Mouse (Mus musculus) naive thymus-derived CD4-positive, alpha-beta T cell, adult 2 months (primary cell): ENCODE measurements at regions not wholly inside any gene's neighbourhood (a gene's known extent, or its start where the extent isn't known, plus 50 kb on each side); places are given as distances from the start of the nearest gene placed in this dataset.

Source experiments
- DNase-seq: peaks from one replicate; pipeline ENCODE4 v3.0.0-alpha.2; 2011; ENCODE audit warnings: low read depth

- no peak for DNase-seq
Observed at GRCm38 (mm10) chrX:158920217-158920616, 289.9 kb upstream of the Rps6ka3 start.

GRCm38 (mm10) chrX:158921424-158921823 lies 288.7 kb upstream of the Rps6ka3 start:
- no peak for DNase-seq

DNA sequence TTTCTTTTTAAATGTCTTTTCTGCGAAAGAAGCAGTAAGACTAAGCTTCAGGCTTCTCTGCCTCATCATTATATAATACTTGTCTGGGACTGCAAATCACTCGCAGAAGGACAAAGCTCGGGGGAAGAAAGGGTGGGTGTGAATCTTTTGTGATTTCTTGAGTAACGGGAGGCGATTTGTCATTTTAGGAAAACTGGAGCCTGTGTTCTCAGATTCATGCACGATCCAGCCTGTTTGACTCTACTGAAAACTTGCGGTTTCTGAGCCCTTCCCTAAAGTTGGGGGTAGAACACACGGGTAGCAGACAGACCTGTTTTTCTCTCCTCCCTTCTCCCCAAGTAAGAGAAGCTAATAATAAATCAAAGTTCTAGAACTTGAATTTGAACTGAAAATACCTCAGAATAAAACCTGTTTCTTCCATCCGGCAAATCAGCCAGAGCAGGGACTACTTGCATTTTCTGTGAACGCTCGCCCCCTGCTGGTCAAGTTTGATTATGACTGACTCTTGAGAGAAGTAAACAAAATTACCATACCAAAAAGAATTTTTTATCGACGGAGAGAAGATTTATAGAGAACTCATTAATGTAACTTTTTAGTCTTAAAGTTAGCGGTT lies 288.2 kb upstream of the Rps6ka3 start:
- peak; percentile 69 for DNase-seq

DNA sequence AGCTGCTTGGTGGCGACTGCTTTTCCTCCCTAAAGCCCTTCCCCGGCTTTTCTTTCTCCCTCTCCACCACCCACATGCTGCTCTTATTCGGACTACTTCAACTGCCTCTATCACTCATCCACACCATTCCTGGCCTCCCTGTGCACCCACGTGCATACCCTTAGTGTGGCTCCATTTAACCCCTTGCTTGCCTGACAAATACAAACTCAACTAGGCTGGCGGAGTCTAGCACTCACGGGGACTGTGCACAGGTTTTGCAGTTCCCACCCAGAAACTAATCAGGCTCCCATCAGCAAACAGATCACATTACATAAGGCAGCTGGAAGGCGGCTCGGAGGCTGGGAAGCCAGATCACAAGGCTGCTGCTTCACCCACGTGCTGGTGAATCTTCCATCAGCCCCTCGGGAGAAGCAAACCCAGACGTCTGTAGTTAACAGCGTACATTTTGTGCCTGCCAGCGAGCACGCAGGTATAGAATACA lies 287.0 kb upstream of the Rps6ka3 start:
- DNase-seq, result no peak

GRCm38 (mm10) chrX:158923657-158924489 lies 286.2 kb upstream of the Rps6ka3 start:
- no peak for DNase-seq

DNA sequence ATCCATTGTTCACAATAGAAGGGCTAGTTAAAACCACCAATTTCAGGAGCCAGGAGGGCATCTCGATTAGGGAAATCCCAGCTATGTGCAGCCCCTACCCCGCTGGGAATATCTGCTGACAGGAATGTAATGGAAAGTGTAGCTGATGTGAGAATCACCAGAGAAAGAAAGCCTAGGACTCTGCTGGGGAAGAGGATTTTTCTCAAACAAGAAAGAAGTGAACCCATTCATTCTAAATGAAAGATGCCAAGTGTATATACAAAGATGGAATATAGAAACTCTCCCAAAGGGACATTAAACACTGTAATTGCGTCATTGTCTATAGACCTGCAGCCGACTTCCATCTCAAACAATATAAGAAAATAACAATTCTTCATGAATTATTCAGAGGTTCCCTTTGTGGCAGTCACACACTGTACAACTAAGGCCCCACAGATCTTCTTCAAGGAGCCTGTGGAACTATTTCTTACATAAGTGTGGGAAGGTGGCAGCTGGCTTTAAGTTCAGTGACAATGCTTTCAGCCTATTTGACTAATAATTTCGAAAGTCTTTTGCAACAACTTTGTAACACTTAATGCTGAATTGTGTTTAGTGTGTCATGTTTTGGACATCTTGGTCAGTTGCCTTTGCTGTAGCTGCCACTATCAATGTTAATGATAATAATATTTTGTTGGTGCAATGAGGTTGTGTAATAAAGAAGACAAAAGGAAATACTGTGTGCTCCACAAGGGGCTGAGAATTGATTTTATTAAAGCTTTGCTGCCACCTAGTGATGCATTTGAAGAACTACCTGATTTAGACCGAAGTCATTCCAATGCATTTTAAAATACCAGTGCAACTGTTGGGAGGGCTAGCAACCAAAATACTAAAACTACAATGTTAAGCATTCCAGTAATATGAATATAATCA lies 285.4 kb upstream of the Rps6ka3 start:
- peak; percentile 20 for DNase-seq

DNA sequence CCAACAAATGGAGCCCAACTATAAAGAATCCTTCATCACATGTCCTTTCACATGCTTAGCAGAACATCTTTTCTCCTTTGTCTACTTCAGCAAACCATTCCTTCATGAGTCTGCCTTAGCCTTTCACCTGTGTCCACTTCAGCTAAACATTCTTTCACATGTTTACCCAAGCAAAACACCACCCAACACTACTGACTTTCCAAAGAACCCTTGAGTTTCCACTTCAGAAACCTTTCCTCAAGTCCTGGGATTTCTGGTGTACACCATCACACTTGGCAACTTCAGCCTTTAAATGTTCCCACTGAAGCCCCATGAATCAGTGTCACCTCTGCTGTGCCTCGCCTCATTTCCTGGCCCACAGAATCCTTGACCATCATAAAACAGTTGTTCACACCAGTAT lies 278.2 kb upstream of the Rps6ka3 start:
- DNase-seq, result no peak

- DNase-seq, result no peak
Observed at GRCm38 (mm10) chrX:158947191-158947590, 262.9 kb upstream of the Rps6ka3 start.

DNA sequence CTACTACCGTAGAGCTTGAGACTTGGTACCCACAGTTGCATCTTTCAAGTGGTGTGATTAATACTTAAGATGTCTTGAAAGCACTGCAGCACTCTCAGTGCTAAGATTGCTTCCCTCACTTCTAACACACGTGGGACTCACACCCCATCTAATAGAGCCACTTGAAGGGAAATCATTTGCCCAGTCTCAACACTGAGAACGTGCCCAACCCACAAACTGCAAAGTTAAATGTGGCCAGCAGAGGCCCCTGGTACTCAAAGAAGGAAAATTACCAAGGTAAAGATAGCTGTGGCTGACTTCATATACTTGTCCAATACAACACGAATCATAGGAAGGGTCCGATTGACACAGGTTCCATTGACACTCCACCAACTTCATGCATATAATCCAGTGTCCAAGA lies 238.4 kb upstream of the Rps6ka3 start:
- peak; percentile 28 for DNase-seq

DNA sequence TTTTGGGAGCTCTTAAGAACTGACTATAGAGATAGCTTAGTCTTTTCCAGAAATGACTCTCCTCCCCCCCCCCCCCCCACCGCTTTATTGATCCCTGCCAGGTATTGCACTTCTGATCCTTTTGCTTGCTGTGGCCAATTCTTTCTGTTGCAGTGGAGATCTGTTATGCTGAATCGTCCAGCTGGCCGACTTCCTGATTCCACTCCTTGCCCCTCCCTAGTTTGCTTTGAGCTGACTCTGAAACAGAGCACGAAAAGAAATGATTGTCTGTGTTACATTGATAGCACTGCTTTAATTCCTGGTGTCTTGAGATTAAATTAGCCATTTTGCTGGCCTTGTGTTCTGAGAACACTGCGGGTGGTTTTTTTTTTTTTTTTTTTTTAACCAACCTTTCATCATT lies 233.5 kb upstream of the Rps6ka3 start:
- no peak for DNase-seq

- no peak for DNase-seq
Observed at GRCm38 (mm10) chrX:158984721-158985120, 225.4 kb upstream of the Rps6ka3 start.

- DNase-seq, result no peak
Observed at GRCm38 (mm10) chrX:158987676-158988075, 222.4 kb upstream of the Rps6ka3 start.

GRCm38 (mm10) chrX:159018955-159019354 lies 191.2 kb upstream of the Rps6ka3 start:
- DNase-seq, result no peak

- DNase-seq, result no peak
Observed at GRCm38 (mm10) chrX:159026311-159026710, 183.8 kb upstream of the Rps6ka3 start.

GRCm38 (mm10) chrX:159031927-159032326 lies 178.2 kb upstream of the Rps6ka3 start:
- DNase-seq, result no peak

GRCm38 (mm10) chrX:159043432-159043831 lies 166.7 kb upstream of the Rps6ka3 start:
- DNase-seq, result peak; percentile 80

DNA sequence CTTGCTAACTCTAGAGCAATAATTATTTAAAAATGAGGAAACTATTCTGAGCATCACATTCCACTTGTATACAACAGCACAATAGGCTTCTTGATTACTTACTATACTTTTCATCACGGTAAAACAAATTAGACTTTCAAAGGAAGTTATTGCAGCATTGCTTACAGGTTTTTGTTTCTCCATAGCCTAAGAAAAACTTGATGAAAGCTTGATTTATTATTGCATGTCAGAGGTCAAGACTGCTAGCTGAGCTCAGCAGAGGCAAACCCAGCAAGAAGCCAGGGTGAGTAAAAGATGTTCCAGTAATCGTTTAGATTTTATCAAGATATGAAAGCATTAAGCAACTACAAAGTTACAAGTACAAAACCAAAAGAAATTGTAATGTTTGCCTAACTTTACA lies 162.2 kb upstream of the Rps6ka3 start:
- DNase-seq, result no peak

- peak; percentile 57 for DNase-seq
Observed at GRCm38 (mm10) chrX:159055689-159056461, 154.2 kb upstream of the Rps6ka3 start.

- no peak for DNase-seq
Observed at GRCm38 (mm10) chrX:159056462-159056805, 153.7 kb upstream of the Rps6ka3 start.

DNA sequence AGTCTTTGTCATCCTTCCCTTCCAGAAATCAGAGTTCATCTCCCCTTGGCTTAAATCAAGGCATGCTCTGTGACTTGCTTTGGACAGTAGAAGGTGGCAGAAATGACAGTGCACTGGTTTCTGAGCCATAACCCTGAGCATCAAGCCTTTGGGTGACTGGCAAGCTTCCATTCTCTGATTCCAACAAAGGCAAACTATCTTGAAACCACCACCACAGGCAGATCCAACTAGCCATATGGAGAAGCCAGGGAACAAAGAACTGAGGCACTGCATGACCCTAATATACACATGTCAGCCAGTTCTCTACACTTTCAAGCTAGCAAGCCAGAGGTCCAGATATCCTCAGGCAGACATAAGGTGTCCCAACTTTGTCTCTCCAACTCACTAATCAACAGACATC lies 151.2 kb upstream of the Rps6ka3 start:
- no peak for DNase-seq

DNA sequence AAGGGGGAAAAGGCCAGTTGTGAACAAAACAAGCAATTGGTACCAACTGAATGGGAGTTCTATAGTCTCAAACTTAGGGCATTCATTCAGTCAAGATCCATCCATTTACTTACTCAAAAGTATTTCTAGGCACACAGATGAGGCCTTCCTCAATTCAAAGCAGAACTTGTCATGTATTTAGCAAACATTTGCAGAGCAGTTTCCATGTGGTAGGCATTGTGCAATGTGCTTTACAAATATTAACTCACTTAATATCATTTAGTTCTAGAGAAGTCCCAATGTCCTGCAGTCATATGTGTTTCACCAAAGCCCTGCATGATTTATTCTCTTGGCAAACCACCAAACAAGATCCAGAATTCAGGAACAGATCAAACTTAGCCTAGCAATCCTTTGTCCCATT lies 148.8 kb upstream of the Rps6ka3 start:
- DNase-seq, result no peak

- no peak for DNase-seq
Observed at GRCm38 (mm10) chrX:159066212-159066611, 143.9 kb upstream of the Rps6ka3 start.
